Mouse (Mus musculus) lung, postnatal 0 days (tissue): ENCODE measurements around the gene Arid5b. TPM values are rescaled to one million over a fixed set of nuclear protein-coding genes. Genes with fewer than 3 reads are reported as not detected.

Experiments used
- ATAC-seq: fragments of 200-750 bp; cut with Nextera tagmentation; 2 replicates; pipeline ENCODE4 v1.8.0; 2017; ENCODE audit warnings: moderate library complexity
- DNase-seq: peaks from one replicate; pipeline ENCODE4 v3.0.0-alpha.2; 2016; ENCODE audit warnings: low spot score
- H3K27ac ChIP-seq: fragments of 300-500 bp; sonication (generic); 2 replicates; pipeline ENCODE4 v1.5.1; 2014; ENCODE audit warnings: antibody characterized with exemption, mild to moderate bottlenecking, low read length, mixed read lengths
- H3K27me3 ChIP-seq: fragments of 300-500 bp; sonication (generic); replicated peaks from 2 replicates; pipeline ENCODE4 v1.6.1; 2014; ENCODE audit warnings: low read length, mixed read lengths; ENCODE audit not compliant: insufficient read depth
- H3K36me3 ChIP-seq: fragments of 300-500 bp; sonication (generic); 2 replicates; pipeline ENCODE4 v1.6.1; 2014; ENCODE audit warnings: low read length, mixed read lengths; ENCODE audit not compliant: insufficient read depth
- H3K4me1 ChIP-seq: fragments of 300-500 bp; sonication (generic); 2 replicates; pipeline ENCODE4 v1.6.1; 2014; ENCODE audit warnings: antibody characterized with exemption, low read depth, low read length, mixed read lengths; ENCODE audit not compliant: insufficient read depth
- H3K4me2 ChIP-seq: fragments of 300-500 bp; sonication (generic); replicated peaks from 2 replicates; pipeline ENCODE4 v1.6.1; 2014; ENCODE audit warnings: low read depth, mild to moderate bottlenecking, low read length, moderate library complexity, mixed read lengths
- H3K4me3 ChIP-seq: fragments of 300-500 bp; sonication (generic); 2 replicates; pipeline ENCODE4 v1.5.1; 2014; ENCODE audit warnings: low read depth, low read length
- H3K9ac ChIP-seq: fragments of 300-500 bp; sonication (generic); replicated peaks from 2 replicates; pipeline ENCODE4 v1.6.1; 2014; ENCODE audit warnings: low read depth, mild to moderate bottlenecking
- H3K9me3 ChIP-seq: fragments of 300-500 bp; sonication (generic); 2 replicates; pipeline ENCODE4 v1.6.1; 2016; ENCODE audit warnings: low read length, mixed read lengths
- CTCF ChIP-seq: IDR thresholded peaks from 2 replicates; pipeline ENCODE4 v1.5.1; 2016; ENCODE audit warnings: antibody characterized with exemption, mild to moderate bottlenecking
- EP300 ChIP-seq: IDR thresholded peaks from 2 replicates; pipeline ENCODE4 v1.6.1; 2016; ENCODE audit warnings: antibody characterized with exemption, mild to moderate bottlenecking, control low read depth
- WGBS: fragments of 180-500 bp; shearing (Covaris S2); extraction: QIAGEN DNeasy Blood & Tissue Kit; methylation state at CpG from one replicate; pipeline ENCODE4 v1.1.7; 2014; 5-methylcytosine and 5-hydroxymethylcytosine counted together
- polyA plus RNA-seq: library from polyadenylated mRNA; unstranded; fragments of >200 nt; fragmentation: Nextera tagmentation; extraction: Ambion mirVana; gene quantifications from 2 replicates; pipeline ENCODE4 v1.2.1, GENCODE M21; 2015

Gene Arid5b
- polyA plus RNA-seq, 1 experiment from 2014 or later = 42.8 TPM

DNA sequence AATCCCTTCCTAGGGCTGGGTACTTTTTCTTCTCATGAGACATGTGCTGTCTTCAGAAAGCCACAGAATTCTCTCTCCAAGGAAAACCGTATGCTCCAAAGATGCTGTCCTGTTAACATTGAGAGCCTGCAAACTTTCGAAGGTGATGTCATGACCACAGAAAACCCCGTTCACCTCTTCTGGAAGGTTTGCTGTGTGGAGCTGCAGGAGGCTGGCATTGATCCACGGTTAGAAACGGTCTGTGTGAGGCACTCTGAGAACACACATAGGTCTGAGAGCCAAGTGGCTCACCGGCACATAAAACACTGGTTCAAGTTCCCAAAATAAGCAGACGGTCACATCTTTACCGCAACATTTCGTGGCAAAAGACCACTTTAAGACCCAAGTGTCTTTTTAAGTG is 145.9 kb downstream of the Arid5b start:
- no peak for TF ChIP-seq CTCF
- no peak for TF ChIP-seq EP300
- 60% methylated on average over 9 of the region's 9 CpGs for WGBS
- H3K27me3 ChIP-seq = no peaks in the 10 kb centered on the region
- peak overlapping the region; percentile 25 for H3K4me3 ChIP-seq
- H3K9ac ChIP-seq = no peak overlapping the region
- H3K36me3 ChIP-seq = peaks cover 23% of the 10 kb centered on the region
- H3K27ac ChIP-seq = no peak overlapping the region
- H3K4me2 ChIP-seq = peak overlapping the region; percentile 61
- peaks cover 47% of the 10 kb centered on the region for H3K4me1 ChIP-seq
- no peaks in the 10 kb centered on the region for H3K9me3 ChIP-seq
- DNase-seq = no peak
- no peak for ATAC-seq

GRCm38 (mm10) chr10:68132154-68132553 is 146.4 kb downstream of the Arid5b start:
- no peak for TF ChIP-seq EP300
- no peak for TF ChIP-seq CTCF
- peak overlapping the region; percentile 61 for H3K4me2 ChIP-seq
- H3K4me3 ChIP-seq = peak overlapping the region; percentile 25; the same call in 1 of the 2 replicates
- WGBS = 79% methylated on average over 5 of the region's 5 CpGs
- no peak for ATAC-seq
- peaks cover 45% of the 10 kb centered on the region for H3K4me1 ChIP-seq
- no peak for DNase-seq
- peaks cover 27% of the 10 kb centered on the region for H3K36me3 ChIP-seq
- H3K9me3 ChIP-seq = no peaks in the 10 kb centered on the region
- no peak overlapping the region for H3K9ac ChIP-seq
- H3K27ac ChIP-seq = no peak overlapping the region
- no peaks in the 10 kb centered on the region for H3K27me3 ChIP-seq

DNA sequence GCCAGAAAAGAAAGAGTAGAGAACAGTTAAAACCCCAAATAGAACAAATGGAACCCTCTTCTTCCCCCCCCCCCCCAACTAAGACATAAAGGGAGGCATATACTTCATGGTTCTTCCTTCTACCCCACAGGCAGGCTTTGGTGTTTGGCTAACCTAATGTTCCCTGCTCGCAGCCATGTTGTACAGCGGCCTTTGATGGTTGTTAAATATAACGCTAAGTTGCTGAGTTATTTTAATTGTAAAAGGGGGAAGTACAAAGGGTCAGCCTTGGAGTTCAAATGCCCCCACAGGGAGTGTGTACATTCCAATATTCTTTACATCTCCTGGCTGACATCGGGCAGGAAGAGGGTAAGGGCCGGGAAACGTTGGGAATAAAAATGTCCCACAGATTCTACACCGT is 148.9 kb downstream of the Arid5b start:
- Histone ChIP-seq H3K36me3 (peaks cover 29% of the 10 kb centered on the region), H3K4me2 (0 out of 2 replicates have a peak overlapping the region, but pooled peaks have one; percentile 28), H3K9ac (no peak overlapping the region), H3K4me3 (no peak overlapping the region), H3K9me3 (no peaks in the 10 kb centered on the region), H3K4me1 (peaks cover 48% of the 10 kb centered on the region), H3K27ac (0 out of 2 replicates have a peak overlapping the region, but pooled peaks have one; percentile 17), H3K27me3 (no peaks in the 10 kb centered on the region)
- WGBS = 22% methylated on average over 7 of the region's 7 CpGs
- no peak for TF ChIP-seq CTCF
- TF ChIP-seq EP300 = no peak
- ATAC-seq (no peak), DNase-seq (no peak)

DNA sequence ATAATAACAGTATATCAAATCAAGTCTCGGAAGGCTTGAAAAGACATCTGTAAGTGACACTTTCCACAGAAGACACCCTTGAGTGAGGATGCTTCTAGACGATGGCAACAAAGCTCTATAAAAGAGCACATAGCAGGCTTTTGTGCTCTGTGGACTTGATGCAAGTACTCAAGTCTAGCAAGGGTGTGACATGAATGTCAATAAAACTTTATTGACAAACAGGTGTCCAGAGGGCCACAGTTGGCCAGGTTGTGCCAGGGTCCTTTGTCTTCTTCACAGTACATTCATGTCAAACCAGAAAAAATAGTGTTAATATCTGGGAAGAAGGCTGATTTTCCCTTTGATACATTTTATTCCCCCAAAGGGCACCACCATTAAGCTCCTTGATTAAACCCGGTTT is 149.5 kb downstream of the Arid5b start:
- Histone ChIP-seq H3K9ac (no peak overlapping the region), H3K4me3 (no peak overlapping the region), H3K4me2 (peak overlapping the region; percentile 17; the same call in 1 of the 2 replicates), H3K4me1 (peaks cover 48% of the 10 kb centered on the region), H3K27ac (peak overlapping the region; percentile 60), H3K27me3 (no peaks in the 10 kb centered on the region), H3K9me3 (no peaks in the 10 kb centered on the region), H3K36me3 (peaks cover 29% of the 10 kb centered on the region)
- WGBS = 75% methylated on average over 3 of the region's 3 CpGs
- DNase-seq (no peak), ATAC-seq (no peak)
- TF ChIP-seq CTCF (no peak), EP300 (no peak)

- 43% methylated on average over 10 of the region's 10 CpGs for WGBS
- H3K9me3 ChIP-seq = no peaks in the 10 kb centered on the region
- H3K4me2 ChIP-seq = peak overlapping the region; percentile 17; the same call in 1 of the 2 replicates
- H3K36me3 ChIP-seq = peaks cover 31% of the 10 kb centered on the region
- DNase-seq = peak; percentile 92
- no peak for TF ChIP-seq CTCF
- peak; percentile 85 for TF ChIP-seq EP300
- peaks cover 47% of the 10 kb centered on the region for H3K4me1 ChIP-seq
- no peak overlapping the region for H3K4me3 ChIP-seq
- ATAC-seq = peak; percentile 52
- no peak overlapping the region for H3K9ac ChIP-seq
- no peaks in the 10 kb centered on the region for H3K27me3 ChIP-seq
- H3K27ac ChIP-seq = peak overlapping the region; percentile 60
Observed at GRCm38 (mm10) chr10:68128441-68128848, 150.1 kb downstream of the Arid5b start.

DNA sequence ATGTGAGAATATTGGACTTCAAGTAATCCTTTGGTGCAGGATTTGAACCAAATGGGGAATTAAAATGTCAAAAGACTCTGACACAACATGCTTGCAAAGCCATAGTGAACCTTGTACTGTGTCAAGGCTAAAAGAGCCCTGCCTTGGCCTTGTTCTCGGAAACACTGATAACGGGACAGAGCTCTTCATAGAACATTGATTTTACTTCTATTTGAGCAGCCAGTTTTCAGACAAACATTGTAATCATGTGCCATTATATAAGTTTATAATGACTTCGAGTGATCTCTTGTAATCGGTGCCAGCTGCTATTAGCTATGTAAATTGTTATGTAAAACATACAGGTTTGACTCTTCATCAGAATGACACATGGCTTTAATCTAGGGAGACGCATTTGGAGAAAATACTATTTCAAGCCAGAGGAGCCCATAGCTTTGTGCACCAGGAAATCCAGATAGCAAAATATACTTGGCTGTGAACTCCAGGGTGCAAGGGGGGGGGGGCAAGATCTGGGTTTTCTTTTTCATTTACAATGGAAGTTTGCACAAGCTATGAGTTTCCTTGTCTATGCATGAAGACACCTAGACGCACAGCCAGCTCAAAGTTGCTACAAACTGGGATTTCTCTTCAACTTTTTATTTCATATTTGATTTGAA is 150.8 kb downstream of the Arid5b start:
- H3K27me3 ChIP-seq = no peaks in the 10 kb centered on the region
- H3K36me3 ChIP-seq = peaks cover 28% of the 10 kb centered on the region
- H3K4me1 ChIP-seq = peaks cover 42% of the 10 kb centered on the region
- no peak for ATAC-seq
- WGBS = 52% methylated on average over 6 of the region's 6 CpGs
- no peaks in the 10 kb centered on the region for H3K9me3 ChIP-seq
- peak overlapping the region; percentile 60 for H3K27ac ChIP-seq
- H3K4me2 ChIP-seq = no peak overlapping the region; the same call in 1 of the 2 replicates
- no peak for DNase-seq
- no peak overlapping the region for H3K4me3 ChIP-seq
- no peak overlapping the region for H3K9ac ChIP-seq
- TF ChIP-seq CTCF (no peak), EP300 (no peak)
